Mouse (Mus musculus) kidney, embryonic 14.5 days (tissue): ENCODE measurements around the gene Cpb1. TPM values are rescaled to one million over a fixed set of nuclear protein-coding genes. Genes with fewer than 3 reads are reported as not detected.

Experiments
- ATAC-seq: fragments of 200-750 bp; cut with Nextera tagmentation; 2 replicates; pipeline ENCODE4 v1.8.0; 2017; ENCODE audit warnings: moderate number of reproducible peaks, mild to moderate bottlenecking, moderate TSS enrichment, moderate library complexity; ENCODE audit not compliant: low FRiP score, low TSS enrichment
- H3K27ac ChIP-seq: fragments of 300-500 bp; sonication (generic); 2 replicates; pipeline ENCODE4 v1.5.1; 2014; ENCODE audit warnings: low read depth, mild to moderate bottlenecking, low read length, moderate library complexity, mixed read lengths
- H3K27me3 ChIP-seq: fragments of 300-500 bp; sonication (generic); 2 replicates; pipeline ENCODE4 v1.6.1; 2014; ENCODE audit warnings: mild to moderate bottlenecking, low read length; ENCODE audit not compliant: control insufficient read depth, insufficient read depth
- H3K36me3 ChIP-seq: fragments of 300-500 bp; sonication (generic); 2 replicates; pipeline ENCODE4 v1.6.1; 2014; ENCODE audit warnings: low read length, mixed read lengths; ENCODE audit not compliant: control insufficient read depth, insufficient read depth
- H3K4me1 ChIP-seq: fragments of 300-500 bp; sonication (generic); 2 replicates; pipeline ENCODE4 v1.6.1; 2014; ENCODE audit warnings: low read length, mixed read lengths; ENCODE audit not compliant: control insufficient read depth, insufficient read depth
- H3K4me2 ChIP-seq: fragments of 300-500 bp; sonication (generic); replicated peaks from 2 replicates; pipeline ENCODE4 v1.6.1; 2014; ENCODE audit warnings: low read depth, mild to moderate bottlenecking, low read length
- H3K4me3 ChIP-seq: fragments of 300-500 bp; sonication (generic); 2 replicates; pipeline ENCODE4 v1.5.1; 2014; ENCODE audit warnings: mild to moderate bottlenecking, low read length
- H3K9ac ChIP-seq: fragments of 300-500 bp; sonication (generic); 2 replicates; pipeline ENCODE4 v1.6.1; 2014; ENCODE audit warnings: low read depth, mild to moderate bottlenecking, low read length, moderate library complexity
- H3K9me3 ChIP-seq: fragments of 300-500 bp; sonication (generic); 2 replicates; pipeline ENCODE4 v1.6.1; 2016; ENCODE audit warnings: low read length; ENCODE audit not compliant: control insufficient read depth
- WGBS: fragments of 180-500 bp; shearing (Covaris S2); extraction: QIAGEN DNeasy Blood & Tissue Kit; methylation state at CpG from one replicate; pipeline ENCODE4 v1.1.7; 2014; 5-methylcytosine and 5-hydroxymethylcytosine counted together
- polyA plus RNA-seq: library from polyadenylated mRNA; unstranded; fragments of >200 nt; fragmentation: Nextera tagmentation; extraction: Ambion mirVana; gene quantifications from 2 replicates; pipeline ENCODE4 v1.2.1, GENCODE M21; 2014

The Cpb1 gene
- polyA plus RNA-seq, 1 experiment from 2014 or later, result 0.50 TPM

DNA sequence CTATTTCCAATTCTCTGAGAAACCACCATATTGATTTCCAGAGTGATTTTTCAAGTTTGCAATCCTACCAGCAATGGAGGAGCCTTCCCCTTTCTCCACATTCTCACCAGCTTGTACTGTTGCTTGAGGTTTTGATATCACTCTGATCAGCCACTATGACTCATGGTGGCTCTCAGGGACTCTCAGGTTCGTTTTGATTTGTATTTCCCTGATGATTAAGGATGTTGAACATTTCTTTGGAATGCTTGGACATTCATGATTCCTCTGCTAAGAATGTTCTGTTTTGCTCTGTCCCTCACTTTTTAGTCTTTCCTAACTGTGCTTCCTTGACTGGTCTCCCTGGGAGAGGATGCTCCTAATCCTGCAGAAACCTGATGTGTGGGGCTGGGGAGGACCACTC is 6.3 kb upstream of the Cpb1 start:
- Histone ChIP-seq H3K27ac (no peak overlapping the region), H3K4me2 (no peak overlapping the region), H3K9me3 (no peaks in the 10 kb centered on the region), H3K36me3 (no peaks in the 10 kb centered on the region), H3K4me1 (no peaks in the 10 kb centered on the region), H3K27me3 (no peaks in the 10 kb centered on the region), H3K9ac (no peak overlapping the region), H3K4me3 (no peak overlapping the region)
- ATAC-seq, result no peak
- 61% methylated on average over 1 of the region's 1 CpGs for WGBS

DNA sequence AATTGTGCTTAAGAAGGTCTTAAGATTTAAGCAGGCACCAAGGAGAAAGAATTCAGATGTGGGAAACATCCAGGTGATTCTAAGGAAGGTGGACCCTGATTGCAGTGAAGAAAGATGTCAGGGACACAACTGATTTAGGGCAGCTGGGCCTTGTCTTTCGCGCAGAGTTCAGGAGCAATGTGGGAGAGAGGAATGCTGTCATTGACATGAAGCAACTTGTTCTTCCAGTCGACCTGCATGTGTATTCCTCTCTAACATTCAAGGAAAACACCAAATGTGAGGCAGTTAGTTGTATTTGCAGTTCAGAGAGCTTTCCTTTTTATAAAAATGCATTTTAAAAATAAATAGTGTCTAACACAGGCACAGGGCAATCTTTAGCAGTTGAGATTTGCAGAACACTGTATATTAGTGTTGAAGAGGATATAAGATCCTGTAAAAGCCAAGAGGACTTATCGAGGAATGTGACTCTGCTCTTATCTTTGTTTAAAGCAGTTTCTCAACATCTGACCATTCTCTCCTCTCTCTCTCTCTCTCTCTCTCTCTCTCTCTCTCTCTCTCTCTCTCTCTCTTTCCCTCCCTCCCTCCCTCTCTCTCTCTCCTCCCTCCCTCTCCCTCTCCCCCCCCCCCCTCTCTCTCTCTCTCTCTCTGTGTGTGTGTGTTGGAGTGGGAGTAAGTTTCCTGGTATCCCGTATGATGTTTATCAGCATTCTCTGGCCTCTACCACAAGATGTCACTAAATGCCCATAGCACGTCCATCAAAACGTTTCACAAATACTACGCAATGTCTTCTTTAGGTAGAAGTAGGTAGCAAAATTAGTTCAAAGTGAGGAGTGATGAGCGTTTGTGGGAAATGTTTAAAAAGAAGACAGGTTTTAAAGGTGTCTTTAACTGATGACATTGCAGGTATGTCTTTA is 20.7 kb downstream of the Cpb1 start:
- ATAC-seq, result no peak
- no peaks in the 10 kb centered on the region for H3K36me3 ChIP-seq
- WGBS, result 41% methylated on average over 9 of the region's 9 CpGs
- no peaks in the 10 kb centered on the region for H3K27me3 ChIP-seq
- no peak overlapping the region for H3K4me2 ChIP-seq
- no peak overlapping the region for H3K4me3 ChIP-seq
- no peak overlapping the region for H3K27ac ChIP-seq
- no peaks in the 10 kb centered on the region for H3K9me3 ChIP-seq
- no peaks in the 10 kb centered on the region for H3K4me1 ChIP-seq
- H3K9ac ChIP-seq, result no peak overlapping the region

GRCm38 (mm10) chr3:20243913-20244312 is 31.6 kb downstream of the Cpb1 start:
- no peaks in the 10 kb centered on the region for H3K27me3 ChIP-seq
- H3K4me3 ChIP-seq, result no peak overlapping the region
- H3K4me1 ChIP-seq, result no peaks in the 10 kb centered on the region
- 98% methylated on average over 1 of the region's 1 CpGs for WGBS
- H3K9me3 ChIP-seq, result no peaks in the 10 kb centered on the region
- no peak for ATAC-seq
- no peak overlapping the region for H3K4me2 ChIP-seq
- no peaks in the 10 kb centered on the region for H3K36me3 ChIP-seq
- H3K9ac ChIP-seq, result no peak overlapping the region
- H3K27ac ChIP-seq, result no peak overlapping the region

- Histone ChIP-seq H3K9me3 (no peaks in the 10 kb centered on the region), H3K27me3 (no peaks in the 10 kb centered on the region), H3K36me3 (no peaks in the 10 kb centered on the region), H3K4me1 (no peaks in the 10 kb centered on the region), H3K4me3 (no peak within 1 kb of the TSS), H3K4me2 (no peak within 1 kb of the TSS), H3K27ac (no peak within 1 kb of the TSS), H3K9ac (no peak within 1 kb of the TSS)
- WGBS, result 72% methylated on average over 3 of the region's 3 CpGs
- ATAC-seq, result no peak
Measured at GRCm38 (mm10) chr3:20242050-20242449, 33.5 kb downstream of the Cpb1 start, which contains the start of gene Cpa3. TSS of gene Cpa3 (minus strand) at chr3:20242181.

GRCm38 (mm10) chr3:20239741-20240140 is 35.8 kb downstream of the Cpb1 start:
- no peak overlapping the region for H3K4me2 ChIP-seq
- 88% methylated on average over 3 of the region's 3 CpGs for WGBS
- no peak overlapping the region for H3K4me3 ChIP-seq
- H3K27ac ChIP-seq, result no peak overlapping the region
- H3K27me3 ChIP-seq, result no peaks in the 10 kb centered on the region
- H3K4me1 ChIP-seq, result no peaks in the 10 kb centered on the region
- ATAC-seq, result no peak
- no peaks in the 10 kb centered on the region for H3K9me3 ChIP-seq
- no peak overlapping the region for H3K9ac ChIP-seq
- H3K36me3 ChIP-seq, result no peaks in the 10 kb centered on the region

DNA sequence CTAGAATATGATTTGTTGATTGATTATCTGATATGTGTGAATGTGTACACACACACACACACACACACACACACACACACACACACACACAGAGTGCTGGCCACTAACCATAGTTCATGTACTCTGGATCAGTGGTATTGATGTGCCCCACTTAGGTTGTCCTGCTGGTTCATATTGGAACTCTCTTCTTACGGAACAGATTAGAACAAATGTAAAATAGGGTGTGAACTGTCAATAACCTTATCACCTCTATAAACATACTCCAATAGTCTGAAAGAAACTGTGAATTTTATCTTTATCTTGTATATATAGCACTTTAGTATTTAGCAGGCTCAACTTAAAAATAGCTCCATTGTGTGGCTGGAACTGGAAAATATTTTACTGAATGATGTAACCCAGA is 38.6 kb downstream of the Cpb1 start:
- WGBS, result 91% methylated on average over 1 of the region's 1 CpGs
- H3K27me3 ChIP-seq, result no peaks in the 10 kb centered on the region
- no peak for ATAC-seq

DNA sequence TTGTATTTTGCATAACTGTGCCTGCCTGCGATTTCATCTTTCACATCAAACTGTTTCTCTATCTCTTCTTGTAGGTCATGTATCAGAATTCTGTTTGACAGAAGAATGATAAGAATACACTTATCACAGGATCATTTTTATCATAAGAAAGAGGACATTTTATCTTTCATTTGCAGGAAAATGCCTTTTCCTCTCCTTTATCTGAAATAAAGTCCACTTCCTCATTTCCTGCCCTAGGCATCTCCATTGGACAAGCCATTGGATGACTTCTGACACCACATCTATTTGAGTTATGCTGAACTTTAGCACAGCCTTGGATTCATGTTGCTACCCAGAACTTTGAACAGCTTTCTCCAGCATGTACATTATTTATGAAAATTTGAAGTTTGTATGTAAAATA is 46.5 kb downstream of the Cpb1 start:
- Histone ChIP-seq H3K4me3 (no peak overlapping the region), H3K4me2 (no peak overlapping the region), H3K9ac (no peak overlapping the region), H3K27me3 (no peaks in the 10 kb centered on the region), H3K9me3 (no peaks in the 10 kb centered on the region), H3K27ac (no peak overlapping the region), H3K4me1 (no peaks in the 10 kb centered on the region), H3K36me3 (no peaks in the 10 kb centered on the region)
- WGBS, result 86% methylated on average over 1 of the region's 1 CpGs
- no peak for ATAC-seq

More for the DNA sequence above, 38.6 kb downstream of the Cpb1 start:
- Histone ChIP-seq H3K9me3 (no peaks in the 10 kb centered on the region), H3K4me1 (no peaks in the 10 kb centered on the region), H3K4me2 (no peak overlapping the region), H3K9ac (no peak overlapping the region), H3K4me3 (no peak overlapping the region), H3K27ac (no peak overlapping the region), H3K36me3 (no peaks in the 10 kb centered on the region)

DNA sequence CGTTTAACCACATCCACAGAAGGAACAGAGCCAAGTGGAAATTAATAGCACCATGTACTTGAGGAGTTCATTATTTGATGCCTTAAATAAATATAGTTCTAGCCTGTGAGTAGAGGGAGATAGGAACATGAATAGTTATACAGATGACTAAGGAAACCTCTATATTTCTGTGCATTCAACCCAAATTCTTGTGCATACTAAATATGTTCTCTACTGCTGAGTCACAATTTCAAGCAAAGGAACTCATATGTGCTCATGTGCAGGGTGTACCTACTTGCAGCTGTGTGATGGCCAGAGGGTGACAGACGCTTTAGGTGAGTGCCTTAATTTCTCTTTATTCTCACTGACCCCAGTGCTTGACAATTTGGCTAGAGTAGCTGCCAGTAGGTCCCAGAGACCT is 50.1 kb downstream of the Cpb1 start:
- H3K36me3 ChIP-seq, result no peaks in the 10 kb centered on the region
- no peaks in the 10 kb centered on the region for H3K9me3 ChIP-seq
- 71% methylated on average over 2 of the region's 2 CpGs for WGBS
- ATAC-seq, result no peak
- no peaks in the 10 kb centered on the region for H3K27me3 ChIP-seq
- H3K4me3 ChIP-seq, result no peak overlapping the region
- no peak overlapping the region for H3K27ac ChIP-seq
- no peaks in the 10 kb centered on the region for H3K4me1 ChIP-seq
- no peak overlapping the region for H3K9ac ChIP-seq
- no peak overlapping the region for H3K4me2 ChIP-seq

DNA sequence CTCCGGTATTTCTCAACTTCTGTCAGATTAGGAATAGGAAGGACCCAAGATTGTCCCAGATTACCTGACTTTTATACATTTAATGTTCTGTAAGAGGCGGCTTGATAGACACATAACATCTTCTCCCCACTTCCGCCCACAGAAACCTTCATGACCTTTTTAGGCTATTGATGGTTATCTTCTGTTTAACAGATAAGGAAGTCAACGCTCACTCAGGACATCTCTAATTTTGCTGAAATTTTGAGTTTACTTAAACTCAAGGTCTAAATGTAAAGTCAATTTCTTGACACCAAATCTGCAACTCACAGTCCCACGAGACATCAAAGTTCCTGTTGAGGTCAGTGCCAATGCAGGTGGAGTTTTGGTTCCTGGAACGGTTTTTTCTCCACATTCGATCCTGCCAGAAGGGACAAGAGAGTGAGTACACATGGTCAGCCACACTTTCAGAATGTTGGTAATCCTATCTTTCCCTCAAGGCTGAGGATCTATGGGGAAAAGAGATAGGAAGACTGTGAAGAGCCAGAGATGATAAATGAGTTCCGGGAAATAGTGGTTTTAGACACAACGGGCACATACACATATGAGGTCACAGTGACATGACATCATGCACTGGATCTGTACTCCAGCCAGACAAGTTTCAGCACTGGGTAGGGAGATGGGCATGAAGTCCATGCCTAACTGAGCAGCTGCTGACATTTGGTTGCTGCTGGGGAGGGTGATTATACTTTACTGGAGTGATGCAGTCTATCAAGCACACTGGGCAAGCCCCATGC is 52.4 kb downstream of the Cpb1 start:
- ATAC-seq, result no peak
- H3K4me1 ChIP-seq, result no peaks in the 10 kb centered on the region
- no peak overlapping the region for H3K4me3 ChIP-seq
- no peak overlapping the region for H3K9ac ChIP-seq
- H3K27me3 ChIP-seq, result no peaks in the 10 kb centered on the region
- no peak overlapping the region for H3K27ac ChIP-seq
- no peaks in the 10 kb centered on the region for H3K36me3 ChIP-seq
- no peak overlapping the region for H3K4me2 ChIP-seq
- H3K9me3 ChIP-seq, result no peaks in the 10 kb centered on the region
- WGBS, result 88% methylated on average over 9 of the region's 9 CpGs
